Mouse (Mus musculus): ENCODE data around the gene Nr6a1. TPM values are rescaled to one million over a fixed set of nuclear protein-coding genes. Genes with fewer than 3 reads are reported as not detected.

Gene Nr6a1
- total RNA-seq, 1 experiment: 40.7 TPM

DNA sequence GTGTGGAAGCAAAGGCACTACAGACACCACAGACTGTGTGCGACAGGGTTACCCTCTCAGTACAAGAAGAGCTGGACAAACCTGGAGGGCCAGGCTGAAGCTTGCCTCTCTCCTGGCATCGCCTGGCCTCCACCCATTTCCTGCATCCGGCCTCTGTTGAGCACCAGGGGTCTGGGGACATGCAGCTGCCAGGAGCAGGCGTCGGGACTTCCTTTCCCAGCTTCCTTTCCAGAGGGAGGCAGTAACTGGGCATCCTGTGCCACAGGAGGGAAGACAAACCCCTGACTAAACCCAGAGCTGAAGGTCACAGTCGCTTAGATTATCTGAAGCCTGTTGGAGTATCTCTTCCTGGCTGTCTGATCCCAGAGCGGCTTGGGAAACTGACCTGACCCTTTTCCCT is 20.1 kb upstream of the Nr6a1 start:
- Histone ChIP-seq H3K36me3 (ENCODE audit: control insufficient read depth, insufficient read depth, low read length, poor library complexity, severe bottlenecking) (no peaks in the 10 kb centered on the region), H3K9ac (ENCODE audit: insufficient read depth, low read depth, low read length, poor library complexity, severe bottlenecking) (no peak overlapping the region), H3K27ac (ENCODE audit: insufficient read depth, low read depth, low read length, poor library complexity, severe bottlenecking) (no peak overlapping the region), H3K9me3 (ENCODE audit: control insufficient read depth, insufficient read depth, low read depth, low read length) (no peaks in the 10 kb centered on the region), H3K4me3 (ENCODE audit: insufficient read depth in 1 of 2, low read depth in 1 of 2, low read length in 2 of 2, poor library complexity in 1 of 2, severe bottlenecking in 1 of 2) (no peak overlapping the region), H3K4me1 (ENCODE audit: control insufficient read depth in 2 of 2, insufficient read depth in 2 of 2, low read length in 2 of 2, poor library complexity in 1 of 2) (peaks cover 3 to 7% of the 10 kb centered on the region in 2 experiments; a peak in 1 of 4 replicates)
- DNase-seq (ENCODE audit: low read depth, low spot score): no peak
- TF ChIP-seq CHD2 (IDR thresholded peaks at IDR 0.05; ENCODE audit: low read depth, low read length) (no peak), MAFK (IDR thresholded peaks at IDR 0.05; ENCODE audit: insufficient read depth, low read depth, low read length) (no peak), ZC3H11A (IDR thresholded peaks at IDR 0.05; ENCODE audit: borderline replicate concordance, low read depth, low read length) (no peak), ZNF384 (IDR thresholded peaks at IDR 0.05; ENCODE audit: low read depth, low read length) (no peak), HCFC1 (IDR thresholded peaks at IDR 0.05; ENCODE audit: borderline replicate concordance, insufficient read depth, low read length) (no peak)
- in situ Hi-C loops (cut with MboI; ENCODE audit: low sequenced_read_pairs in 2 of 2, unreplicated experiment in 2 of 2): no loop called here

- Histone ChIP-seq H3K9ac (ENCODE audit: insufficient read depth, low read depth, low read length, poor library complexity, severe bottlenecking) (no peak overlapping the region), H3K36me3 (ENCODE audit: control insufficient read depth, insufficient read depth, low read length, poor library complexity, severe bottlenecking) (no peaks in the 10 kb centered on the region), H3K4me1 (ENCODE audit: control insufficient read depth in 2 of 2, insufficient read depth in 2 of 2, low read length in 2 of 2, poor library complexity in 1 of 2) (peaks cover 4 to 7% of the 10 kb centered on the region in 2 experiments; a peak in 1 of 4 replicates), H3K9me3 (ENCODE audit: control insufficient read depth, insufficient read depth, low read depth, low read length) (no peaks in the 10 kb centered on the region), H3K27ac (ENCODE audit: insufficient read depth, low read depth, low read length, poor library complexity, severe bottlenecking) (no peak overlapping the region), H3K4me3 (ENCODE audit: insufficient read depth in 1 of 2, low read depth in 1 of 2, low read length in 2 of 2, poor library complexity in 1 of 2, severe bottlenecking in 1 of 2) (no peak overlapping the region)
- TF ChIP-seq CHD2 (IDR thresholded peaks at IDR 0.05; ENCODE audit: low read depth, low read length): no peak
- no peak for TF ChIP-seq MAFK (IDR thresholded peaks at IDR 0.05; ENCODE audit: insufficient read depth, low read depth, low read length)
- no peak for TF ChIP-seq ZC3H11A (IDR thresholded peaks at IDR 0.05; ENCODE audit: borderline replicate concordance, low read depth, low read length)
- TF ChIP-seq ZNF384 (IDR thresholded peaks at IDR 0.05; ENCODE audit: low read depth, low read length): no peak
- in situ Hi-C loops (cut with MboI; ENCODE audit: low sequenced_read_pairs in 2 of 2, unreplicated experiment in 2 of 2): no loop called here
- no peak for DNase-seq (ENCODE audit: low read depth, low spot score)
Observed at GRCm38 (mm10) chr2:38944460-38945161, 17.1 kb upstream of the Nr6a1 start.

DNA sequence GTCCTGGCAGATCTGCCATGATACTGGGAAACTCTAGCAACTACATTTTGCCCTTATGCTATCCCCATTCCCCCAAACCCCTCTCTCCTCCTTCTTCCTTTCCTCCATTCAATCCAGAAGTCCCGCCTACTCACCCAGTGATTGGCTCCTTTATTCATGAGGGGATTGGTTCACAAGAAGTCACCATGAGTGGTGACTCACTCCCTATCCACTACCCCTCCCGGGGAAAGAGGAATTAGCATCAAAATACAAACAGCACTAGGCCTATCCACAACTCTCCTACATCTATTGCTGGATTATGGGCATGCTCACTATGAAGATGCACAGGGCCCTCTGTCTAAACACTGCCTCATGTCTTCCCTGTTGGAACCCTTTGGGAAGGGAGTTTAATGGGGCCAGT is 16.5 kb upstream of the Nr6a1 start:
- peaks cover 4 to 7% of the 10 kb centered on the region in 2 experiments; a peak in 1 of 4 replicates for H3K4me1 ChIP-seq (ENCODE audit: control insufficient read depth in 2 of 2, insufficient read depth in 2 of 2, low read length in 2 of 2, poor library complexity in 1 of 2)
- 0 out of 4 replicates have a peak overlapping the region, but pooled peaks of 1 of the 2 experiments have one; percentile 23 for H3K4me3 ChIP-seq (ENCODE audit: insufficient read depth in 1 of 2, low read depth in 1 of 2, low read length in 2 of 2, poor library complexity in 1 of 2, severe bottlenecking in 1 of 2)
- TF ChIP-seq CHD2 (IDR thresholded peaks at IDR 0.05; ENCODE audit: low read depth, low read length): no peak
- no peak overlapping the region for H3K27ac ChIP-seq (ENCODE audit: insufficient read depth, low read depth, low read length, poor library complexity, severe bottlenecking)
- DNase-seq (ENCODE audit: low read depth, low spot score): no peak
- no peaks in the 10 kb centered on the region for H3K36me3 ChIP-seq (ENCODE audit: control insufficient read depth, insufficient read depth, low read length, poor library complexity, severe bottlenecking)
- no peak overlapping the region for H3K9ac ChIP-seq (ENCODE audit: insufficient read depth, low read depth, low read length, poor library complexity, severe bottlenecking)
- in situ Hi-C loops (cut with MboI; ENCODE audit: low sequenced_read_pairs in 2 of 2, unreplicated experiment in 2 of 2): no loop called here
- no peaks in the 10 kb centered on the region for H3K9me3 ChIP-seq (ENCODE audit: control insufficient read depth, insufficient read depth, low read depth, low read length)

GRCm38 (mm10) chr2:38943161-38943560 is 15.7 kb upstream of the Nr6a1 start:
- Histone ChIP-seq H3K9ac (ENCODE audit: insufficient read depth, low read depth, low read length, poor library complexity, severe bottlenecking) (no peak overlapping the region), H3K4me1 (ENCODE audit: control insufficient read depth in 2 of 2, insufficient read depth in 2 of 2, low read length in 2 of 2, poor library complexity in 1 of 2) (peaks cover 4 to 7% of the 10 kb centered on the region in 2 experiments; a peak in 1 of 4 replicates), H3K9me3 (ENCODE audit: control insufficient read depth, insufficient read depth, low read depth, low read length) (no peaks in the 10 kb centered on the region), H3K4me3 (ENCODE audit: insufficient read depth in 1 of 2, low read depth in 1 of 2, low read length in 2 of 2, poor library complexity in 1 of 2, severe bottlenecking in 1 of 2) (no peak overlapping the region), H3K36me3 (ENCODE audit: control insufficient read depth, insufficient read depth, low read length, poor library complexity, severe bottlenecking) (no peaks in the 10 kb centered on the region), H3K27ac (ENCODE audit: insufficient read depth, low read depth, low read length, poor library complexity, severe bottlenecking) (no peak overlapping the region)
- in situ Hi-C loops (cut with MboI; ENCODE audit: low sequenced_read_pairs in 2 of 2, unreplicated experiment in 2 of 2): no loop called here
- TF ChIP-seq ZC3H11A (IDR thresholded peaks at IDR 0.05; ENCODE audit: borderline replicate concordance, low read depth, low read length) (no peak), ZNF384 (IDR thresholded peaks at IDR 0.05; ENCODE audit: low read depth, low read length) (no peak), CHD2 (IDR thresholded peaks at IDR 0.05; ENCODE audit: low read depth, low read length) (no peak), HCFC1 (IDR thresholded peaks at IDR 0.05; ENCODE audit: borderline replicate concordance, insufficient read depth, low read length) (no peak), MAFK (IDR thresholded peaks at IDR 0.05; ENCODE audit: insufficient read depth, low read depth, low read length) (no peak)
- DNase-seq (ENCODE audit: low read depth, low spot score): no peak

- peaks cover 4 to 7% of the 10 kb centered on the region in 2 experiments; a peak in 1 of 4 replicates for H3K4me1 ChIP-seq (ENCODE audit: control insufficient read depth in 2 of 2, insufficient read depth in 2 of 2, low read length in 2 of 2, poor library complexity in 1 of 2)
- no peaks in the 10 kb centered on the region for H3K9me3 ChIP-seq (ENCODE audit: control insufficient read depth, insufficient read depth, low read depth, low read length)
- DNase-seq (ENCODE audit: low read depth, low spot score): no peak
- in situ Hi-C loops (cut with MboI; ENCODE audit: low sequenced_read_pairs in 2 of 2, unreplicated experiment in 2 of 2): no loop called here
- H3K4me3 ChIP-seq (ENCODE audit: insufficient read depth in 1 of 2, low read depth in 1 of 2, low read length in 2 of 2, poor library complexity in 1 of 2, severe bottlenecking in 1 of 2): no peak overlapping the region
- no peak overlapping the region for H3K9ac ChIP-seq (ENCODE audit: insufficient read depth, low read depth, low read length, poor library complexity, severe bottlenecking)
- no peak overlapping the region for H3K27ac ChIP-seq (ENCODE audit: insufficient read depth, low read depth, low read length, poor library complexity, severe bottlenecking)
- TF ChIP-seq HCFC1 (IDR thresholded peaks at IDR 0.05; ENCODE audit: borderline replicate concordance, insufficient read depth, low read length) (no peak), ZC3H11A (IDR thresholded peaks at IDR 0.05; ENCODE audit: borderline replicate concordance, low read depth, low read length) (no peak), MAFK (IDR thresholded peaks at IDR 0.05; ENCODE audit: insufficient read depth, low read depth, low read length) (no peak), CHD2 (IDR thresholded peaks at IDR 0.05; ENCODE audit: low read depth, low read length) (no peak), ZNF384 (IDR thresholded peaks at IDR 0.05; ENCODE audit: low read depth, low read length) (no peak)
- H3K36me3 ChIP-seq (ENCODE audit: control insufficient read depth, insufficient read depth, low read length, poor library complexity, severe bottlenecking): no peaks in the 10 kb centered on the region
Observed at GRCm38 (mm10) chr2:38941898-38942297, 14.4 kb upstream of the Nr6a1 start.

Data from ES-E14 (cell line).